Mouse (Mus musculus): ENCODE data around the gene Hist1h2ae. TPM values are rescaled to one million over a fixed set of nuclear protein-coding genes. Genes with fewer than 3 reads are reported as not detected.

The Hist1h2ae gene
- total RNA-seq, 2 experiments from 2014 or later, result 24.5 to 31.0 TPM

DNA sequence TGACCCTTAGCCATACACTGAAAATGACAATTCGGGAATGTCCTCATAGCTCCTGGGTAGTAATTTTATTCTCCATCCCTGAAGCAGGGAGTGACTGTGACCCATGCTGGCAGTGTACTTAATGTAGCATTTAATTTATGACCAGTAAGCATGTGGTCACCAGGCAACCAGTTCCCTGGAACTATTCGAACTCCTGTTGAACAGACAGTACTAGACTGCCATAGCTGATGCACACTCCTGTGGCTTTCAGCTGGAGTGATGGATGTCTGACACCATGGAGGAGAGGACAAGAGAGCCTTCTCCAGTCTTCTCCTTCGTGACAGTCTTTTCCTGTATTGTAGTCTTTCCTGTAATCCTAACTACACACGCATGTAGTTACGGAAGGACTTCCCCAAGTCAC is 42.0 kb downstream of the Hist1h2ae start:
- intact Hi-C loops (cut with DNase I), result loop anchor here (5.0 kb wide), 1 partner anchor 1502 kb away; no protein-coding TSS in a partner anchor
- no peak for DNase-seq

DNA sequence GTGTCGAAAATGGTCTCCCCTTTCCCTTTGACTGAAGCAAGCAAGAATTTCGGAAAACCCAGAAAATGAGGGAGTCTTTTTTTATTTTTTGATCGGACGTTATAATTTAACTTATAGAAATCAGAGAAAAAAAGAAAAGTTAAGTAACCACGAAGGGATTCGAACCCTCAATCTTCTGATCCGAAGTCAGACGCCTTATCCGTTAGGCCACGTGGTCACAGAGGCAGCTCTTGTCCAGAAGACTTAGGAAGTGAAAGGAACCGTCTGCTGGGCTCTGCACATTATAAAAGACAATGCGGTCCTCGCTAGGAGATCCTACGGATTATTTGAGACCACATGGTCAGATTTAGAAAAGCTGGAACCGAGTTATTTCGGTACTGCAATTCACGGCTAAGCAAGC is 44.7 kb downstream of the Hist1h2ae start:
- intact Hi-C loops (cut with DNase I), result loop anchor here (5.0 kb wide), 1 partner anchor 1499 kb away; no protein-coding TSS in a partner anchor
- DNase-seq, result peak; percentile 88

DNA sequence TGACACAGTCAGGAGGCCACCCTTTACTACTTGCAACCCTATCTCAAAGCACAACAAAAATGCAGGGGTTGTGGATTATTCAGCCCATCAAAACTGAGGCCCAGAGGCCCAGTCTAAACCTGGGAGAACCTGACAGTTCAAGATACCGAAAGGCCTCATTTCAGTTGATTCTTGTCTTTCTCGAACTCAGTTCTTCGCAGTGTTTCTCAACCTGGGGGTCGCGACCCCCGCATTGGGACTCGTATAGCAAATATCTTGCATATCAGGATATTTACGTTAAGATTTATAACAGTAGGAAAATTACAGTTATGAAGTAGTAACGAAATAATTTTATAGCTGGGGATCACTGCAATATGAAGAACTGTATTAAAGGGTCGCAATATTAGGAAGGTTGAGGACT is 45.1 kb downstream of the Hist1h2ae start:
- intact Hi-C loops (cut with DNase I), result loop anchor here (5.0 kb wide), 1 partner anchor 1499 kb away; no protein-coding TSS in a partner anchor

GRCm38 (mm10) chr13:23524654-23525053 is 46.4 kb downstream of the Hist1h2ae start:
- intact Hi-C loops (cut with DNase I), result loop anchor here (5.0 kb wide), 1 partner anchor 1497 kb away; no protein-coding TSS in a partner anchor
- DNase-seq, result peak; percentile 84

More for the DNA sequence above, 45.1 kb downstream of the Hist1h2ae start:
- DNase-seq, result no peak

DNA sequence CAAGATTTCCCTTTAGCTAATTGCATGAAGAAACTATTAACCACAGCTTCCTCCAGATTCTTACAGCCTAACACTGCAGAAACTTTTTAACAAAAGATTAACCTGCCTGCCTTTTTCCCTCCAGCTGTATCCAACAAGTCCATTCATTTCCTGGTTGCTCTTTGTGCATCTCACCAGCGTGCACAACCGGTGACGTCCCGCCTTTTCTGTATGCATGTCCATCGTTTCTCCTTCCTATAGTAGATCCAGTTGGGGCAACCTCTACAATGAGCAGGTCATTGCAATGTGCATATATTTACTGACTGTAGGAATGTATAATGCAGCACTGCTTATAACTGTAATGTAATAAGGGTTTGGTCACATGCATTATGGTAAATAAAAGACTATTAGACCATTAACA is 47.0 kb downstream of the Hist1h2ae start:
- intact Hi-C loops (cut with DNase I), result no loop called here
- DNase-seq, result no peak

DNA sequence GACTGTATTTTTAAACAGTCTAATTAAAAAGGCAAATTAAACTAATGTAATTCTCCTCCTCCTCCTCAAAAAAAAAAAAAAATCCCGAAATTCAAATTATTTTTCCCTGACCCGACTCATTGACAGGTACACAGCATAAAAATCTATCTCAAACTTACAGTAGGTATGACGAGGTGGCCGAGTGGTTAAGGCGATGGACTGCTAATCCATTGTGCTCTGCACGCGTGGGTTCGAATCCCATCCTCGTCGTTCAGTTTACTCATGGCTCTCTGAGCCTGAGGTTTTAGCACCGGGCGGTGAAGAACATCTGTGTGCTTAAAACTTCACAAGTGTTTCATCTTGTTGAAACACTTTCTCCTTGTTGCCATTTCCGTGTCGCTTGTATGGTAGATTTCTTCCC is 49.3 kb downstream of the Hist1h2ae start:
- DNase-seq, result peak; percentile 63
- intact Hi-C loops (cut with DNase I), result no loop called here

Small RNA genes within 50 kb of the gene (microRNA-seq; reads per million reads assigned to microRNA genes)
- gene Gm44297 (not detected), gene Gm44359 (not detected), gene Gm44394 (not detected)

Other genes starting within 250 kb of the Hist1h2ae start
- 10 to 100 TPM; 42.6 to 49.5 TPM for gene Zfp322a, start 202.0 kb downstream of the Hist1h2ae start, total RNA-seq (2021)
- gene Abt1, start 147.4 kb downstream of the Hist1h2ae start, total RNA-seq (2021), result 1 to 10 TPM; 5.6 to 6.1 TPM
- not detected for gene Btn1a1, start 105.3 kb downstream of the Hist1h2ae start, total RNA-seq (2021)
- gene Btn2a2, start 82.4 kb downstream of the Hist1h2ae start, total RNA-seq (2021), result not detected
- 100 to 1,000 TPM; 441 to 470 TPM for gene Hist1h4h, start 40.2 kb downstream of the Hist1h2ae start, total RNA-seq (2021)
- gene Hist1h2af, start 37.3 kb downstream of the Hist1h2ae start, total RNA-seq (2021), result 10 to 100 TPM; 74.6 to 86.0 TPM
- gene Hist1h3g, start 35.8 kb downstream of the Hist1h2ae start, total RNA-seq (2021), result 10 to 100 TPM; 22.0 to 28.6 TPM
- 1 to 10 TPM; 4.5 to 6.1 TPM for gene Hist1h2bh, start 27.8 kb downstream of the Hist1h2ae start, total RNA-seq (2021)
- 10 to 100 TPM; 42.2 to 44.0 TPM for gene Hist1h3f, start 27.2 kb downstream of the Hist1h2ae start, total RNA-seq (2021)
- 100 to 1,000 TPM; 224 to 235 TPM for gene Hist1h4f, start 19.6 kb downstream of the Hist1h2ae start, total RNA-seq (2021)
- gene Hist1h1d, start 18.0 kb downstream of the Hist1h2ae start, total RNA-seq (2021), result 10 to 100 TPM; 12.0 to 12.4 TPM
- 100 to 1,000 TPM; 130 to 134 TPM for gene Hist1h3e, start 8.9 kb downstream of the Hist1h2ae start, total RNA-seq (2021)
- gene Hist1h2bg, start 176 bp upstream of the Hist1h2ae start, total RNA-seq (2021), result 100 to 1,000 TPM; 203 to 225 TPM
- 100 to 1,000 TPM in 1 of 2 experiments, 10 to 100 TPM in 1; 87.5 to 105 TPM for gene Hist1h2bf, start 3.0 kb upstream of the Hist1h2ae start, total RNA-seq (2021)
- 10 to 100 TPM; 18.6 to 25.5 TPM for gene Hist1h2ad, start 3.2 kb upstream of the Hist1h2ae start, total RNA-seq (2021)
- gene Hist1h3d, start 4.5 kb upstream of the Hist1h2ae start, total RNA-seq (2021), result 10 to 100 TPM; 18.8 to 24.3 TPM
- gene Hist1h4d, start 10.4 kb upstream of the Hist1h2ae start, total RNA-seq (2021), result 100 to 1,000 TPM; 177 to 192 TPM
- gene Hist1h2be, start 49.9 kb upstream of the Hist1h2ae start, total RNA-seq (2021), result 10 to 100 TPM; 13.0 to 16.9 TPM
- 100 to 1,000 TPM; 112 to 117 TPM for gene Hist1h1e, start 51.3 kb upstream of the Hist1h2ae start, total RNA-seq (2021)
- 1 to 10 TPM; 4.8 to 5.4 TPM for gene Hist1h2ac, start 112.7 kb upstream of the Hist1h2ae start, total RNA-seq (2021)
- gene Hist1h2bc, start 113.0 kb upstream of the Hist1h2ae start, total RNA-seq (2021), result 10 to 100 TPM; 16.7 to 17.0 TPM
- gene Hist1h1t, start 124.6 kb upstream of the Hist1h2ae start, total RNA-seq (2021), result not detected
- 100 to 1,000 TPM; 109 to 126 TPM for gene Hist1h4c, start 127.2 kb upstream of the Hist1h2ae start, total RNA-seq (2021)
- gene Hfe, start 139.6 kb upstream of the Hist1h2ae start, total RNA-seq (2021), result 1 to 10 TPM; 1.7 to 2.3 TPM
- gene Hist1h1c, start 167.6 kb upstream of the Hist1h2ae start, total RNA-seq (2021), result 100 to 1,000 TPM; 154 to 166 TPM
- 10 to 100 TPM; 39.8 to 41.0 TPM for gene Hist1h3c, start 174.4 kb upstream of the Hist1h2ae start, total RNA-seq (2021)
- 10 to 100 TPM; 62.4 to 81.1 TPM for gene Hist1h2bb, start 175.5 kb upstream of the Hist1h2ae start, total RNA-seq (2021)
- 100 to 1,000 TPM; 116 to 120 TPM for gene Hist1h2ab, start 179.9 kb upstream of the Hist1h2ae start, total RNA-seq (2021)
- 100 to 1,000 TPM in 1 of 2 experiments, 10 to 100 TPM in 1; 95.4 to 102 TPM for gene Hist1h3b, start 181.0 kb upstream of the Hist1h2ae start, total RNA-seq (2021)
- gene Hist1h4b, start 185.8 kb upstream of the Hist1h2ae start, total RNA-seq (2021), result 100 to 1,000 TPM; 139 to 151 TPM
- gene Hist1h4a, start 190.0 kb upstream of the Hist1h2ae start, total RNA-seq (2021), result 100 to 1,000 TPM; 134 to 137 TPM
- gene Hist1h3a, start 191.2 kb upstream of the Hist1h2ae start, total RNA-seq (2021), result 100 to 1,000 TPM; 114 to 125 TPM
- gene Hist1h1a, start 192.4 kb upstream of the Hist1h2ae start, total RNA-seq (2021), result 10 to 100 TPM; 62.9 to 79.4 TPM
- not detected for gene Trim38, start 198.7 kb upstream of the Hist1h2ae start, total RNA-seq (2021)
- gene Slc17a2, start 235.8 kb upstream of the Hist1h2ae start, total RNA-seq (2021), result not detected

Data from left cerebral cortex, postnatal 4 days (tissue).